ENCODE assay signal across 12 mouse cellular contexts in the genomic region with DNA sequence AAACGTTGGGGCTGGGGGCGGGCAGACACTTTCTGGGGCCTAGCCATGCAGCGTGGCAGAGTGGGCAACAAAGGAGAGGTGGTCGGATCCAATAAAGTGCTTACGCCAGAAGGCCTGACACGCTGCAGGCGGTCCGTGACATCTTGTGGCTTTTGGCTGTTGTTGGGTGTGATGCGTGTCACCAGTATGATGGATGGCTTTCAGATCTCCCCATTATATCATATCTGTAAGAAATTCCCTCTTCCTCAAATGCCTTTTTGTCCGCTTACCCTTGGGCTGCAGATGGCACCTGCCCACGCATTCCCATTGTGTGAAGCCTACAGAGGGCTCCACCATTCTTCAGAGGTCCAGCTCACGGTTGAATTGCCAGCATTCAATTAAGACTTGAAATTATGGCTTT.
"Had no signal": no experiment of that assay in that cellular context is flagged by ENCODE, and none has a peak within 500 bp of the region (broad histone marks: within the 10 kb centered on the region; RNA-seq: fewer than 3 reads in every experiment).

No protein-coding gene starts in this region.

- H3K9me3 ChIP-seq: limb, embryonic 15.5 days; liver, embryonic 12.5 days had no signal

- DNase-seq: kidney, adult 11 months; kidney, adult 9 months; kidney, postnatal 4 days; lung, embryonic 14.5 days; midbrain, embryonic 14.5 days; right cerebral cortex, postnatal 4 days; spleen, adult 18-20 months; thymus, adult 18-20 months; thymus, postnatal 36 days had no signal

- ATAC-seq: liver, embryonic 12.5 days had no signal

- H3K4me3 ChIP-seq: limb, embryonic 15.5 days; liver, embryonic 12.5 days had no signal

- H3K36me3 ChIP-seq: limb, embryonic 15.5 days; liver, embryonic 12.5 days had no signal

- H3K4me1 ChIP-seq: limb, embryonic 15.5 days; liver, embryonic 12.5 days had no signal

- H3K27me3 ChIP-seq: limb, embryonic 15.5 days; liver, embryonic 12.5 days had no signal

- H3K27ac ChIP-seq: kidney, postnatal 0 days; limb, embryonic 15.5 days; liver, embryonic 12.5 days had no signal

- H3K9ac ChIP-seq: limb, embryonic 15.5 days; liver, embryonic 12.5 days; lung, embryonic 14.5 days had no signal

- H3K4me2 ChIP-seq: limb, embryonic 15.5 days; liver, embryonic 12.5 days; lung, embryonic 14.5 days had no signal
